Mouse (Mus musculus): ENCODE data around the gene Cd70.

The Cd70 gene

DNA sequence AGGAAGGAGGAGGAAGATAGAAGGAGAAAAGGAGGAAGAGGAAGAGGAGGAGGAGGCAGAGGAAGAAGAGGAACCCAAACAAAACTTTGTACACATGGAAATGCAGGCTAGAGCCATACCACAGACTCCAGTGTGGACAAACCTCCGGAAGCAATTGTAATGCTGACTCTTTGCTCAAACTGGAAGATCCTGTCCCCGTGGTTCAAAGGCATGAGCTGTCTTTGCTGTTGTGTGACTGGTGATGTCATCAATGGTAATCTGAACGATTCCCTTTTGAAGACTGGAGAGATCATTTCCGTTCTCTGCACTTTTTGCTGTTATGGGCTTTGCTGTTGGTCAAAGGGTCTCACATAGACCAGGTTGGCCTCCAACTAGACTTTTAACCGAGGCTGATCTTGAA, 51.3 kb downstream of the Cd70 start:
- in situ Hi-C loops (cut with MboI) = loop anchor here (10.0 kb wide), 1 partner anchor 236 kb away; no protein-coding TSS in a partner anchor

DNA sequence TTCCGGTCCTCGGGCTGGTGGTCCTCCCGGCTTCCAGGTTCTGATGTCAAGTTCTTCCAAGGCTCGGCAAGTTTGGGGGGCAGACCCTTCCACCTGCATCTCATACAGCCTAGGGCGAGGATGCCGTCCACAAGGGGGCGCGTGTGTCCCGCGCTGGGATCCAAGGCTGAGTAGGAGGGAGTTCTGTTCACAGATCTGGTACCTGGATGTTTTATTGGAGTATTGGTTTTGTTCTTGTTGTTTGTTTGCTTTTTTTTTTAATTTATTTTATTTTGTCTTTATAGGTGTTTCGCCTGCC, 53.0 kb downstream of the Cd70 start:
- in situ Hi-C loops (cut with MboI) = loop anchor here (10.0 kb wide), 1 partner anchor 238 kb away; no protein-coding TSS in a partner anchor
